Mouse (Mus musculus): ENCODE measurements around the gene Wdr4. TPM values are rescaled to one million over a fixed set of nuclear protein-coding genes. Genes with fewer than 3 reads are reported as not detected.

Gene Wdr4
- polyA plus RNA-seq, 1 experiment from 2014 or later: 49.3 TPM

DNA sequence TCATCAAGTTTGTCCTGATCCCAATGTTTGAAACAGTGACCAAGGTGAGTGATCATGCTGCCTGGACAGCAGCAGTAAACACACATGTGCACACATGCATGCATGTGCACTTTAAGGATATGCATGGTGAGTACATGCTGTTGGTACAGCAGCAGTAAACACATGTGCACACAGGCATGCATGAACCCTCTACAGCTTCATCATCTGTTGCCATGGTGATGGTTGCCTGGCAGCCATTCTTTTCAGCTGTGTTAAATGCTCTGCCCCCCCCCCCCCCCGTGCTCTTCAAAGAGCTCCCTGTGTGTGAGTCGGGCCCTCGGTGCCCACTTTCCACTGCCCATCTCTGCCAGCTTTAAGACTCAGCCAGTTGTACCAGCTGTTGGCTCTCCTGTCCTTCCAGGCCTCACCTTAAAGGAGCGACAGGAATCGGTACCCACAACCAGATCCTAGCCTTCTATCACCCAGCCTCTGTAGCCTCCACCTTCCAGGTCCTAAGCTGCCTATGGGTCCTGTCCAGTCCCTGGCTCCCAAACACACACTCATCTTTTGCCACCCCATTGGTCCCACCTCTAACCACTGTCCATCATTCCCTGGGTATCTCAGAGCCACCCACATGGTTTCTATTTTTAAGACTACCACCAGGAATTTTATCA lies 48.9 kb downstream of the Wdr4 start:
- no peak overlapping the region for H3K4me3 ChIP-seq
- H3K27me3 ChIP-seq (ENCODE audit: insufficient read depth, poor library complexity, severe bottlenecking): no peaks in the 10 kb centered on the region
- H3K9me3 ChIP-seq: no peaks in the 10 kb centered on the region
- no peak for DNase-seq (ENCODE audit: low spot score)
- WGBS: 78% methylated on average over 5 of the region's 5 CpGs
- no peak overlapping the region for H3K27ac ChIP-seq
- H3K36me3 ChIP-seq: peaks cover 25% of the 10 kb centered on the region
- peaks cover 12% of the 10 kb centered on the region; the same call in 1 of the 2 replicates for H3K4me1 ChIP-seq

DNA sequence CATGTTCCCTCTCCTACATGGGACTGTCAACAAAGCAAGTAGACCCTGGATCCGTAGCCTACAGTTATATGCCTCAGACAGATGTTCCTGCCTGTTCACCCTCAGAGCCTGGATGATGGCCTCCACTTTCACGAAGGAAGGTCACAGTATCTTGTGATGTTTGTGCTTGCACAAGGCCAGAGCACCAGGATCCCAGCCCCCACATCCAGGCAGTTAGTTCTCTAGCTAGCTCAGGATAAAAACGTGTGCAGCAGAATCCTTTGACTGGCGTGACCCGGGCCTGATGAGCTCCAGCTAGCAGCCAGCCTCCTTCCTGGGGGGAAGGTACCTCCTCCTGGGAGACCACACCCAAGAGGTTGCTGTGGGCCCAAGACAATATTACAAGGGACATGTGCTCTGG lies 51.3 kb downstream of the Wdr4 start:
- Histone ChIP-seq H3K4me3 (no peak overlapping the region), H3K4me1 (peaks cover 12% of the 10 kb centered on the region; the same call in 1 of the 2 replicates), H3K27ac (no peak overlapping the region), H3K9me3 (no peaks in the 10 kb centered on the region), H3K36me3 (peaks cover 22% of the 10 kb centered on the region), H3K27me3 (ENCODE audit: insufficient read depth, poor library complexity, severe bottlenecking) (no peaks in the 10 kb centered on the region)
- no peak for DNase-seq (ENCODE audit: low spot score)
- 65% methylated on average over 5 of the region's 5 CpGs for WGBS

DNA sequence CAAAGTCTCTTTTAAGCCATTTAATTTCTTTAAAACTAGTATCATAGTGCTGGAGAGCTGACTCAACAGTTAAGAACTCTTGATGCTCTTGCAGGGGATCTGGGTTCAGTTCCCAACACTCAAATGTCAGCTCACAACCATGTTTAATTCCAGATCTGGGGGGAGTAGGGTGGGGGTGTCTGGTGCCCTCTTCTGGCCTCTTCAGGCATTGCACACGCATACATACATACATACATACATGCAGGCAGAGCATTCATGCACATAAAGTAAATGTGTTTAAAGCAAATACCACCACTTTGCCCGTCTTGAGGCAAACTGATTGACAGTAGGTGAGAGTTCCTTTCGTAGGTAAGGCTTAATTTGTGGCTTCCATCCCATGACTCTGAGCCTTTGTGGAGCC lies 52.9 kb downstream of the Wdr4 start:
- Histone ChIP-seq H3K9me3 (no peaks in the 10 kb centered on the region), H3K4me3 (no peak overlapping the region), H3K27me3 (ENCODE audit: insufficient read depth, poor library complexity, severe bottlenecking) (no peaks in the 10 kb centered on the region), H3K36me3 (peaks cover 23% of the 10 kb centered on the region), H3K4me1 (0 out of 2 replicates have a peak, but pooled peaks cover 7% of the 10 kb centered on the region), H3K27ac (no peak overlapping the region)
- WGBS: 79% methylated on average over 3 of the region's 3 CpGs
- no peak for DNase-seq (ENCODE audit: low spot score)

DNA sequence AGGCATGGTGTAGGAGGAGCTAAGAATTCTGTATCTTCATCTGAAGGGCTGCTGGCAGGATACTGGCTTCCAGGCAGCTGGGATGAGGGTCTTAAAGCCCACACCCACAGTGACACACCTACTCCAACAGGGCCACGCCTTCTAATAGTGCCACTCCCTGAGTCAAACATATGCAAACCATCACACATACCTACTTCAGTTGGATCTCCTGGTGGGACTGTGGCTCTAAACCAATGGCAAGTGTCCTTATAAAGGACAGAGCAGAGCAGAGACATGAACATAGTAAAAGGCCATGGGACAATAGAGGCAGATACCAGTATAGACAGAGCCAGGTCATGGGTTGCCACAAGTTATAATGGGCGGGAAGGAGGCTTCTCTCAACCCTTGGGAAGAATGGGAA lies 57.3 kb downstream of the Wdr4 start:
- no peaks in the 10 kb centered on the region for H3K27me3 ChIP-seq (ENCODE audit: insufficient read depth, poor library complexity, severe bottlenecking)
- H3K4me1 ChIP-seq: peaks cover 3% of the 10 kb centered on the region; the same call in 1 of the 2 replicates
- no peak overlapping the region for H3K27ac ChIP-seq
- no peak for DNase-seq (ENCODE audit: low spot score)
- H3K36me3 ChIP-seq: peaks cover 26% of the 10 kb centered on the region
- no peak overlapping the region for H3K4me3 ChIP-seq
- 68% methylated on average over 2 of the region's 2 CpGs for WGBS
- H3K9me3 ChIP-seq: no peaks in the 10 kb centered on the region

DNA sequence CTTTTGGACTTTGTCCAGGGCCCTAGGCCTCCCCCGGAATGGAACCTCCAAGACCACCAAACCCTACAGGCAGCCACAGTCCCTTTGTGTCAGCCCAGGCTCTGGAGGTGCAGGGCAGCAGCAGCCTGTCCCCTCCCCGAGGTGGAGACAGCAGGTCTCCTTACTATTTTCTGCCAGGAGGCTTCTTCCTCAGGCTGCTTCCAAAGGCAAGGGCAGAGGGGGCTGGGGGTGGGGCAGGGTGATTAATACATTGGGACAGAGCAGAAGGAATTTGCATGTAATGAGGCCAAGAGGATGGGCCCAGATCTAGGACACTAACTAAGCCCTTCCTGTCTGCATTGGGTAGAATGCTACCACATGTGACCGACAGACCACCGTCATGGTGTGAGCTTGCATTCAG lies 59.4 kb downstream of the Wdr4 start:
- H3K36me3 ChIP-seq: 0 out of 2 replicates have a peak, but pooled peaks cover 12% of the 10 kb centered on the region
- no peak overlapping the region for H3K4me3 ChIP-seq
- H3K9me3 ChIP-seq: no peaks in the 10 kb centered on the region
- 79% methylated on average over 4 of the region's 4 CpGs for WGBS
- H3K4me1 ChIP-seq: peaks cover 13% of the 10 kb centered on the region
- no peak for DNase-seq (ENCODE audit: low spot score)
- no peak overlapping the region for H3K27ac ChIP-seq
- H3K27me3 ChIP-seq (ENCODE audit: insufficient read depth, poor library complexity, severe bottlenecking): no peaks in the 10 kb centered on the region

DNA sequence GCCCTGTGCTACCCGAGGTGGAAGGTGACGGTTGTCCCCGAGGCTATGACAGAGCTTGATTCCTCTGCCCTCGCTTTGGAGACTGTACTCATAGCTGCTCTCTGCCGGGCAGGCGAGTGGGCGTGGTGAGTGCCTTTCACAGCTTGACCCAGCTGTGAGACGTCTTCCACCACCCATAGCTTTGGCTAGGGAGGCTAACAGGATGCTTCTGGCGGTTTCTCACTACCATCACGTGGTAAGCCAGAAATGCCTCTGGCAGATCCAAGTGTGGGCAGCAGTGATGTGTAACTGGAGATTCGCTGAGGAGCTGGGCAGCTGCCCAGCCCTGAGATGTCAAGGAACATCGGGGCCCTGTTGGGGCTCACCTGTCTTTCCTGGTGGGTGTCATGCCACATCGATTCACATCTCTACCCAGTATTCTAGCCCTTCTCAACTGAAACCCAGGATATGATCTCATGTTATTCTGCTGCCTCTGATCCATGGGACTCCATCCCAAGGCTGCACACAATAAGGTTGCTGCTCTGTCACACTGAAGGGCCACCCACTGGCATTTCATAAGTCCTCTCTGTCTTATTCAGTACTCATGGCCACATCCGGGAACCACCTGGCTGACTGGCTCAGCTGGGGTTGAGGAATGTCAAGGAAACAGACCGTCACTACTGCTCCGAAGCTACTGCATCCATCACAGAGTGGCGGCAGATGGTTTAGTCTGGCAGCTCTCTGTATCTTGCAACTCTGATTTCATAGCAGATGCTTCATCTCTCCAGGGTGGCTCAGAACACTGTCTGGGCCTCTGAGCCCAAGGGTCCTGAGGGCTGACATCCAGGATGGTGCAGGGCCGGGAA lies 62.8 kb downstream of the Wdr4 start:
- WGBS: 65% methylated on average over 18 of the region's 18 CpGs
- H3K36me3 ChIP-seq: 0 out of 2 replicates have a peak, but pooled peaks cover 7% of the 10 kb centered on the region
- H3K27ac ChIP-seq: no peak overlapping the region
- DNase-seq (ENCODE audit: low spot score): no peak
- no peak overlapping the region for H3K4me3 ChIP-seq
- H3K9me3 ChIP-seq: no peaks in the 10 kb centered on the region
- peaks cover 22% of the 10 kb centered on the region for H3K4me1 ChIP-seq
- no peaks in the 10 kb centered on the region for H3K27me3 ChIP-seq (ENCODE audit: insufficient read depth, poor library complexity, severe bottlenecking)

DNA sequence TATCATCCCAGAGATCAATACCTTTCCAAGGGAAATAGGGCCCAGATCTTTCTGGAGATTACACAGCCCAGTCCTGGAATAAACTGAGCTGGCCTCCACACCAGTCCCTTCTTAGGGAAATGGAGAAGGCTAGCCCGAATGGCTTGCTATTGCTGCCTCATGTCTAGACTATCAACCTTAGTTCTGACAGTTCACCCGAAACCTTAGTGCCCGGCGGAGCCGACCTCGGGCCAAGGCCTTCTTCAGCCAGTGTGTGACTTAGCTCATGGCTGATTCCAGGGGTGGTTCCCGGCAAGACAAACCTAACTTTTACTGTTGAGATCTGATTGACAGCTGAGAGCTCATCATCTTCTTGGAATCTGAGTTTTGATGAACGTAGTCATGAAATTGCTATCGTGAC lies 65.7 kb downstream of the Wdr4 start:
- Histone ChIP-seq H3K9me3 (no peaks in the 10 kb centered on the region), H3K4me3 (no peak overlapping the region), H3K27ac (no peak overlapping the region), H3K4me1 (peaks cover 31% of the 10 kb centered on the region), H3K36me3 (no peaks in the 10 kb centered on the region), H3K27me3 (ENCODE audit: insufficient read depth, poor library complexity, severe bottlenecking) (no peaks in the 10 kb centered on the region)
- 84% methylated on average over 9 of the region's 9 CpGs for WGBS
- no peak for DNase-seq (ENCODE audit: low spot score)

DNA sequence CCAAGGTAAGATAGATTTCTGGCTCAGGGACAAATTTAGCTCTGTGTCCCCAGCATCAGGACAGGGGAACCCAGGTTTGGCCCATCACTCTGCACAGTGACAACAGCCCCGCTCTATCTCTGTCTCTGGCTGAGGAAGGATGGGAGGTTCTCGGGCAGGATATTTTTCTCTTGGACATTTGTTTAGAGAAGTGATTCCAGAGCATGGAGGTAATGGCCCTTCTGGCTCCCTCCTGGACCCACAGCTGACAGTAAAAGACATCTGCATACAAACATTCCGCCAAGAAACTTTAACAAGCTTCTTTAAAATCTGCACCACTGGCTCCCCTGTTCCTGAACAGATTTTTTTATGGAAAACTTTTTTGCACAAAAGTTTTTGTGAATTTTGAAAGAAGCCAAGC lies 66.3 kb downstream of the Wdr4 start:
- no peaks in the 10 kb centered on the region for H3K9me3 ChIP-seq
- H3K27ac ChIP-seq: peak overlapping the region; percentile 56; the same call in 1 of the 2 replicates
- WGBS: 45% methylated on average over 3 of the region's 3 CpGs
- no peaks in the 10 kb centered on the region for H3K36me3 ChIP-seq
- no peak overlapping the region for H3K4me3 ChIP-seq
- no peaks in the 10 kb centered on the region for H3K27me3 ChIP-seq (ENCODE audit: insufficient read depth, poor library complexity, severe bottlenecking)
- no peak for DNase-seq (ENCODE audit: low spot score)
- H3K4me1 ChIP-seq: peaks cover 31% of the 10 kb centered on the region

DNA sequence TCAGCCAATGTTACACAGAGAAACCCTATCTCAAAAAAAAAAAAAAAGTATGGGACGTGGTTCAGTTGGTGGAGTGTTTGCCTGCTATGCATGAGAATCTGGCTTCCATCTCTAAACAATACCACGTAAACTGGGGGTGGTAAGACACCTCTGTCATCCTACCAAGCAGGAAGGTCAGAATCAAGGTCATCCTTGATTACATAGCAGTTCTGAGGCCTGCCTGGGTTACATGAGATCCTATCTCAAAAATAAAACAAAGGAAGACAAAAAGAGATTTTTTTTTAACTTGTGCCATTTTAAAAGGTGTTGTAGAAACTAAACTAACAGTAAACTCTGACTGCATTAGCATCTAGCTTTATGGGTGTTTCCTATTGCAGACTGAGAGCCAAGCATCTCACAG lies 67.0 kb downstream of the Wdr4 start:
- H3K9me3 ChIP-seq: no peaks in the 10 kb centered on the region
- H3K4me3 ChIP-seq: no peak overlapping the region
- H3K27me3 ChIP-seq (ENCODE audit: insufficient read depth, poor library complexity, severe bottlenecking): no peaks in the 10 kb centered on the region
- DNase-seq (ENCODE audit: low spot score): no peak
- H3K36me3 ChIP-seq: no peaks in the 10 kb centered on the region
- H3K27ac ChIP-seq: peak overlapping the region; percentile 56; the same call in 1 of the 2 replicates
- WGBS: 53% methylated on average over 2 of the region's 2 CpGs
- peaks cover 31% of the 10 kb centered on the region for H3K4me1 ChIP-seq

DNA sequence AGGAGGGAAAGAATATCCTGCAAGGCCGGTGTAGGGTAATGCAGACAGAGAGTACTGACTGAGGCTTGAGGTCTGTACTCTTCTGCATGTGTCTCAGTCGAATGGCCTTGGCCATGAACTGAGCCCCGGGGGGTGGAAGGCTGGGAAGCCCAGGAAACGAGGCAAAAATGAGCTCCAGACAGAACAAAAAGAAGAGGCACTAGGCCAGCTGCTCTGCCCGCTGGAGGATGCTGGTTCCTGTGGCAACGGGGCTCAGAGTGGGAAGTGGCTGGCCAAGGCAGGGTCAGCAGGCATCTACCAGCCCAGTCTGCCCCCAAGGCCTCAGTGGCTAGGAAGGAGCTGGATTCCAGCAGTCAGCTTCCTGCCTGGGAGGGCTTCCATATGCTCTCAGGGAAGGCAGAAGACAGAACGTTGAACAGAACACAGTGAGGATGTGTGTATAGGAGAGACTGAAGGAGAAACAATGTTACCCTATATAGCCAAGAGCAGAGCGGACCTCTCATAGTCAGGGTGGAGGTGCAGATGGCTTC lies 68.5 kb downstream of the Wdr4 start:
- no peaks in the 10 kb centered on the region for H3K27me3 ChIP-seq (ENCODE audit: insufficient read depth, poor library complexity, severe bottlenecking)
- WGBS: 62% methylated on average over 8 of the region's 8 CpGs

DNA sequence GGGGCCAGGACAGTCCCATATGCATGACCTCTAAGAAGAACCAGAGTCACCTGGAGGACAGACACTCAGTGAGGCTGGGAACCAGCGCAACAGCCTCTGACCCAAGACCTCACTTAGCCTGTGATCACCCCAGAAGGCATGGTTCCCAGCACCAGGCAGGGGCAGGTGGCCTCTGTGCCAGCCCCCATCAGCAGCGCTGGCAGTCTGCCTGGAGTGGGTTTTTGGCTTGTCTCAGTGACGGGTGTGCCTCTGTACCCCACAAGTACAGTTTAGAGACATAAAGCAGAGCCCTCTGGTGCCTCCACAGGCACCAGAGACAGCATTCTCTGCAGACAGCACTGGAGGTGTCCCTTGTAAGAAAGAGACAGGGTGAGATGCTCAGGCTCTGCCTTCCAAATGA lies 69.6 kb downstream of the Wdr4 start:
- Histone ChIP-seq H3K27me3 (ENCODE audit: insufficient read depth, poor library complexity, severe bottlenecking) (no peaks in the 10 kb centered on the region), H3K27ac (peak overlapping the region; percentile 52; the same call in 1 of the 2 replicates), H3K36me3 (peaks cover 5% of the 10 kb centered on the region; the same call in 1 of the 2 replicates), H3K9me3 (no peaks in the 10 kb centered on the region), H3K4me3 (no peak overlapping the region), H3K4me1 (peaks cover 26% of the 10 kb centered on the region)
- WGBS: 70% methylated on average over 3 of the region's 3 CpGs
- DNase-seq (ENCODE audit: low spot score): no peak

More for the DNA sequence above, 68.5 kb downstream of the Wdr4 start:
- Histone ChIP-seq H3K4me3 (no peak overlapping the region), H3K36me3 (peaks cover 5% of the 10 kb centered on the region; the same call in 1 of the 2 replicates), H3K9me3 (no peaks in the 10 kb centered on the region), H3K27ac (0 out of 2 replicates have a peak overlapping the region, but pooled peaks have one; percentile 49), H3K4me1 (peaks cover 20% of the 10 kb centered on the region)
- DNase-seq (ENCODE audit: low spot score): no peak

DNA sequence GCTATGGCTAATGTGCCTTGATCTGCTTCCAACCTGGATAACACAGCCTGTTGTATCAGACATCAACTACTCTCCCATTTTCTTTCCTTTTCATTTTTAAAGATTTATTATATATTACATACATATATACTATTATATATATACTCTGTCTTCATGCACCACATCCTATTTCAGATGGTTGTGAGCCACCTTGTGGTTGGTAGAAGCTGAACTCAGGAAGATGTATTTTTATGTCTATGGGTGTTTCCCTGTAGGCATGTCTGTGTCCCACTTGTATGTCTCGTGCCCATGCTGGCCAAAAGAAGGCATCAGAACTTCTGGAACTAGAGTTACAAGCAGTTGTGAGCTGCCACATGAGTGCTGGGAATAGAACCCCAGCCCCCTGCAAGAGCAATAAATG lies 71.3 kb downstream of the Wdr4 start:
- Histone ChIP-seq H3K27ac (no peak overlapping the region), H3K4me3 (no peak overlapping the region), H3K4me1 (peaks cover 40% of the 10 kb centered on the region), H3K36me3 (peaks cover 5% of the 10 kb centered on the region; the same call in 1 of the 2 replicates), H3K27me3 (ENCODE audit: insufficient read depth, poor library complexity, severe bottlenecking) (no peaks in the 10 kb centered on the region), H3K9me3 (no peaks in the 10 kb centered on the region)
- 56% methylated on average over 1 of the region's 1 CpGs for WGBS
- no peak for DNase-seq (ENCODE audit: low spot score)

DNA sequence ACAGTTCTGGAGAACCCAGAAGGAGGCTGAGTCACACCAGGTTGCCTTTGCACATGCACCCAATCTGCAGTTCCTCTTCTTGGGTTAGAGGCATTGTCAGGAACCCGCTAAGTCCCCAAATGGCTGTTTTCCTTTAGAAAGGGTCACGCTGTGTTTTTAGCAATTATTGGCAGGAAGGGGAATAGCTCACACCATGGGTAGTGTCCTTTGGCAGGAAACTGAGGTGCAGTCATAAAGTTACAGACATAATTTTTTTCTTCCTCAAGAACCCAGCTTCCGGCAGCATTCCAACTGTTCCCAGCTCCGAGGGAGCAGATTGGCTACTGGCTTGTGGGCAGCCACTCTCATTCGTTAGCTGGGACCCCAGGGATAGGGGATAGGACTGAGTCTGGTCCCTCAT lies 72.0 kb downstream of the Wdr4 start:
- no peak overlapping the region for H3K4me3 ChIP-seq
- 75% methylated on average over 5 of the region's 5 CpGs for WGBS
- no peak for DNase-seq (ENCODE audit: low spot score)
- H3K36me3 ChIP-seq: peaks cover 5% of the 10 kb centered on the region; the same call in 1 of the 2 replicates
- H3K4me1 ChIP-seq: peaks cover 42% of the 10 kb centered on the region
- H3K27me3 ChIP-seq (ENCODE audit: insufficient read depth, poor library complexity, severe bottlenecking): no peaks in the 10 kb centered on the region
- no peak overlapping the region for H3K27ac ChIP-seq
- no peaks in the 10 kb centered on the region for H3K9me3 ChIP-seq

All from heart, embryonic 10.5 days (tissue).